Mouse (Mus musculus) layer of hippocampus, adult 2 months (tissue): ENCODE measurements around the gene Ccs. TPM values are rescaled to one million over a fixed set of nuclear protein-coding genes. Genes with fewer than 3 reads are reported as not detected.

Source experiments
- DNase-seq, 2 experiments: peaks; one replicate each; pipeline ENCODE4 v3.0.0; 2022; ENCODE audit warnings: low spot score in 2 of 2
- H3K27ac ChIP-seq: fragments of 200-600 bp; 2 replicates; pipeline ENCODE4 v1.8.1; 2022
- H3K4me3 ChIP-seq: fragments of 200-600 bp; 2 replicates; pipeline ENCODE4 v1.8.1; 2022; ENCODE audit warnings: mild to moderate bottlenecking
- CTCF ChIP-seq: fragments of 200-600 bp; conservative IDR thresholded peaks from 2 replicates; pipeline ENCODE4 v1.8.1; 2022; ENCODE audit warnings: antibody characterized with exemption, mild to moderate bottlenecking, moderate library complexity
- total RNA-seq, 2 experiments: library from RNA; stranded (reverse); gene quantifications; 2 replicates each; pipeline ENCODE4 v1.2.3; 2021

Ccs gene
- total RNA-seq, 2 experiments from 2014 or later: 33.9 to 38.8 TPM

DNA sequence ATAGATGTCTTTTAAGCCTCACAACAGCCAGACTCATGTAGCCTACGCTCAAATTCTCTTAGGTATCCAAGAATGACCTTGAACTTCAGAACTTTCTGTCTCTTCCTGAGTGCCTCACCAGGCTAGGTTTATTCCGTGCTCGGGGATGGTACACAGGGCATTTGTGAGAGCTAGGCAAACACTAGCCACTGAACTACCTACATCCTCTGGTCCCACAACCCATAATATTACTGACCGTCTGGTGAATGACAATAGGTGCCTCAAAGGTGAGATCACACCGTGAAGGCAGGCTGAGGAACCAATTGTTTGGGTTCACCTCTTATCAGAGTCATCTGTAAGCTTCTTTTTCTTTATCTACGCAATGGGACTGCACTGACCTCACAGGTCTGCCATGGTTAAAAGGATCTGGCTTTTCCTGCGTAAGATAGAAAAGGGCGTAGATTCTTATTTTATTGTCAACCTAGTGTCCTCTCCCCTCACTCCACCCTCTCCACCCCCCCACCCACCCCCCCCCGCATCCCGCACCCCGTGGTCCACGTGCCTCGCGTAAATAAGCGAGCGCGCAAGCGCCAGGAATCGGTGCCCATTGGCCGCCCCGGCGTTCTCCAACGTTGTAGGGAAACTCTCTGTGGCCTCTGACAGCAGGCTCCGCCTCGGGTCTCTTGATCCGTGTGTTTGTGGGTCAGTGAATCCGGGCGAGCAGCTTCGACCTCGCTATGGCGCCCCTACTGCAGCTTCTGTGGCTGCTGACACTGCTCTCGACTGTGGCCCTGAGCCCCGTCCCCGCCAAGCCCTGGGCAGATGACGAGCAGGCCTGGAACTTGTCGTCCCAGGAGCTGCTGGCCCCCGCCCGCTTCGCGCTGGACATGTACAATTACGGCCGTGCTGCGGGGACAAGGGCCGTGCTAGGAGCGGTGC is 15.7 kb upstream of the Ccs start, which contains the start of gene Ctsf:
TSS of gene Ctsf (plus strand) at position 579 of the 918 bp plus-strand sequence.
- H3K4me3 ChIP-seq: peak within 1 kb of the TSS; percentile 75
- TF ChIP-seq CTCF: no peak; the same call in 1 of the 2 replicates
- peak; percentile 91 for DNase-seq
- H3K27ac ChIP-seq: peak within 1 kb of the TSS; percentile 95

DNA sequence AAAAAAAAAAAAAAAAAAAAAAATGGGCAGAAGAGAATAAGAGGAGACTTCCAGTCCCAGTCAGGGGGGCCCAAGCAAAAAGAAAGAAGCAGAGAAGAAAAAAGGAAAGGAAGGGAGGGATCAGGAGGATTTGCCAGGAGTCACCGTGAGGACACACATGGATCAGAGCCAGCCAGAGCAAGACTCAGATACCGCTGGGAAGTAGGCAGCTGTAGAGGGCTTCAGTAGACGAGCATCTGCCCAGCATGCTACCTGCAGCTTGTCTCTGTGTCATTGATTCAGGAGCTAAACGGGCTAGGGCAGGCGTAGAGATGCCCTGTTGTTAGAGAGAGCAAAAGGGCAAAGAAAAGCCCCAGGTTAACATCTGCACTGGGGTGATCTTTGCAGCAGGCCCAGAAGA is 11.1 kb upstream of the Ccs start:
- Histone ChIP-seq H3K27ac (no peak overlapping the region), H3K4me3 (no peak overlapping the region)
- no peak for DNase-seq
- TF ChIP-seq CTCF: no peak

DNA sequence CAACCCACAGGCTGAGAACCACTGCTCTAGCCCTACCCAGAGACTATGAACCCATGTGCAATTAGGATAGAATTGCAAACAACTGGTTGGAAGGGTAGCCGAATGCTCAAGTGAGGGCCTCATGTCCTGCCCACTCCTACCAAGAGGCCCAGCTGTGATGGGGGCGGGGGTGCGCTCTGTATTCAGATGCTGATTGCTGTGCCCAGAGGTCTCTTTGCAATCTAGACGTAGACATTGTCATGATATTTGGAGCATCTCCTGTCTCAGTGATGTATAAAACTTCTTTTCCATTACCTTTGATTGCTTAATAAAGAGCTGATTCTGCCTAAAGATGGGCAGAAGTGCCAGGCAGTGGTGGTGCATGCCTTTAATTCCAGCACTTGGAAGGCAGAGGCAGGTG is 10.7 kb upstream of the Ccs start:
- DNase-seq: no peak
- Histone ChIP-seq H3K4me3 (no peak overlapping the region), H3K27ac (no peak overlapping the region)
- TF ChIP-seq CTCF: no peak

DNA sequence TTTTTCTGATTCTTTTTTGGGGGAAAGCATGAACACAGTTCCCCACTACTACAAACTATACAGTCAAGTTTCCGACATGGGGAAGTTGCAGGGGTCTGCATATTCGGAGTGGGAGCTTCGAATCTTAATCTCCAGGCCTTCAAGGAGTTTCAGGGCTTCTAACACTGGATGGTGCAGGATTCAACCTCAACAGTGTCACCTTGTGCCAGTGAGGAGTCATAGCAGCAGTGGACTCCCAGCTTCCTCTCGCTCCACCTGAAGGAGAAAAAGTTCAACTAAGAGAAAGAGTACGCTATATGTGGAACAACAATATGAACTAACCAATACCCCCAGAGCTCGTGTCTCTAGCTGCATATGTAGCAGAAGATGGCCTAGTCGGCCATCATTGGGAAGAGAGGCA is 8.4 kb upstream of the Ccs start:
- Histone ChIP-seq H3K4me3 (no peak overlapping the region), H3K27ac (no peak overlapping the region)
- DNase-seq: peak in 1 of 2 experiments; percentile 15
- TF ChIP-seq CTCF: peak; percentile 77

DNA sequence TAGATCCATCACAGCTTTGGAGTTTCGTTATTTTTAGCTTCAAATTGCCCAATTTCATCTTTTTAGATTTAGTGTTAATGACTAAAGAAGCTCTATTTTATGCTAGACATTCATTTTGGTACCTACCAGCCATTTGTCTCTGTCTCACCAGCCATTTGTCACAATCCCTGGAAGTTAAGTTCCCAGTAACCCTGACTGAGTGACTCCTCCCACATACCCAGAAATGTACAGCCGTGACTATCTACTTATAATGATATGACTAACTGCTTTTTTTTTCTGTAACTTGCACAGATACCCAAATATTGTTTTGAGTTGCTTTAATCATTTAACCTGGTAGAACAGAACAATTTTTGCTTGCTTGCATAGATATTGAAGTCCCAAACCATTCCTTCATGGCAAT is 6.7 kb upstream of the Ccs start:
- Histone ChIP-seq H3K27ac (no peak overlapping the region), H3K4me3 (no peak overlapping the region)
- no peak for DNase-seq
- no peak for TF ChIP-seq CTCF

DNA sequence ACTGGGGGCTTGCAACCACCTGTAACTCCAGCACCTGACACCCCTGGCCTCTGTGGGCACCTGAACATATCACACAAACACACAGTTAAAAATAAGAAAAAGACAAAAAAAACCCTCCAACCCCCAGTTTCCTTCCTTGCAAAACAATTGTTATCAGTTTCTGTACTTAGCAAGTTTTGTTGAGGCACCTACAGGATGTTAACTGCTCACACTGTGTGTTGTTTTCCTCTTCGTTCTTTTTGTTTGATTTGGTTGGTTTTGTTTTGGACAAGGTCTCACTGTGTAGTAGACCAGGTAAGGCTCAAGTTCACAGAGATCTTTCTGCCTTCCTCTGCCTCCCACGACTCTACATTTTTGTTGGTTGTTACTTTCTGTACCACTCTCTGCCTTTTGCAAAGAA is 3.5 kb upstream of the Ccs start:
- TF ChIP-seq CTCF: no peak
- Histone ChIP-seq H3K27ac (no peak overlapping the region), H3K4me3 (no peak overlapping the region)
- no peak for DNase-seq

DNA sequence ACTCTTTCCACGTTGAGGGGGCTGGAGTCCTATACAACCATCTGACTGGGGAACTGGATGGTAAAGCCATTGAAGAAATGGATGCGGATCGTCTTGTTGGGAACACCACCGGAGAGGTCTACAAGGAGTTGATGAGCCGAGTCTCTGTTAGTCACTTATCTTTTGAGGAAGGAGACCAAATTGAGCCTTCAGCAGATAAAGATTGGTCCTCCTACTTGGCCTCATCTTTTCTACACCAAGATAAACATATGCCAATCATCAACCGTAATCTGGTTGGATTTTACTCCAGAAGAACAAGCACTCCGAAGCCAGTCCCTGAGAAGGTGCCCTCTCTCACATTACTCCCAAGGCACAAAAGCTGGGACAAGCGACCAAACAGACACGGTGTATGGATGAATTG is 1.7 kb upstream of the Ccs start:
- no peak for DNase-seq
- Histone ChIP-seq H3K4me3 (no peak overlapping the region), H3K27ac (no peak overlapping the region)
- TF ChIP-seq CTCF: no peak

DNA sequence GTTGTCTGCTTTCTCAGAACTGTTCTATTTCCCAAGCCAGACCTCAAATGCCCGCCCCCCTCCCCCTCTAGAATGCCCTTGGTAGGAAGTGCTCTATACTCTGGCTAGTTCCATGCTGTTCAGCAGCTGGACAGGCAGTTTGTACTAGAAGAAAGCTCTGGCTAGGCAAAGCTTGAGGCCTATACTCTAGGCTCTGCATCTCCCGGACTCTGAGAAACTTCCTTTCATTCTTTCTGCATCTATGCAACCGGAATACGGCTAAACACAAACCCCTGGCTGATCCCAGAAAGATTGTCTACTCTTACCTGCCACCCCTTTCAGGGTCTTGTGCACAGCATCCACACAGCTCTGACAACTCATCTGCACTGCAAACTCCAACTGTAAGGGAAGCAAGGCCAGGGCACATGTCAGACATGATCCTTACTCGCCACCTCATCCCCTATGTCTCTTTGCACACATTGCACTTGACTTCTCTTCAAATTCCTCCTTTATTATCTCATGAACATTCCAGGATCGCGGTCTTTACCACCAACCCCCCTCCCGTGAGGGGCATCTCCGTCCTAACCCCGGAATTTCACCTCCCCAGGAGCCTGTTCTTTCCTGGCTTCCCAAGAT is 499 bp downstream of the Ccs start:
- TF ChIP-seq CTCF: no peak
- H3K4me3 ChIP-seq: peak overlapping the region; percentile 88
- peak overlapping the region; percentile 56 for H3K27ac ChIP-seq
- DNase-seq: no peak

DNA sequence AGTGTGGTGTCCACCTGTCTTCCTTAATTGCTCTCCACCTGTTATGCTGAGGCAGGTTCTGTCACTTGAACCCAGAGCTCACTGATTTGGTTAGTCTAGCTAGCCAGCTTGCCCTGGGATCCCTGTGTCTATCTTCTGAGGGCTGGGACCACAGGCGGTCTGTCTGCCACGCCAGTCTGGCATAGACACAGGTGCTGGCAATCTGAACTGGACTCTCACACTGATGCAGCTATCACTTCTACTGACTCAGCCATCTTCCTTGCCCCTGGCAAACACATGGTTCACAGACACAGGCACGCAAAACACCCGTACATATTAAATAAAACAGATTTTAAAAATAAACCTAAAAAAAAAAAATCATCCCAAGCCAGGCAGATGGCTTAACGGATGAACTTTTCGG is 2.1 kb downstream of the Ccs start:
- H3K4me3 ChIP-seq: no peak overlapping the region
- no peak for DNase-seq
- TF ChIP-seq CTCF: no peak
- no peak overlapping the region for H3K27ac ChIP-seq

DNA sequence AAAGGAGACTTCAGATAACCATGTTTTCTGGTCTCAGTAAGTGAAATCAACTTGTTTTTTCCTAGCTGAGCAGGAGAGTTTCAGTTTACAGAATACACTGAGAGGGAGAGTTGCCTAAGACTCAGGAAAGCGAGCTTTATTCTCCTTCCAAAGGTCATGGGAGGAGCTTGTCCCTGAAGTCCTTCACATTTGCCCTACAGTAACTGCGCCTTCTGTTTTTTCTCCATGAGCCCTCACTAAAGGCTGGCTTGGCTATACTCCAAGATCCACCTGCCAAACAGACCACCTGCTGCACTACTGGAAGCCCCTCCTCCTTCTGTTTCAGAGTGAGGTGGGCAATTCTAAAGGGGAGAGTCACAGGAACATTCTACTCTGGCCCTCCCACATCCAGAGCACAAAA is 3.0 kb downstream of the Ccs start:
- Histone ChIP-seq H3K4me3 (no peak overlapping the region), H3K27ac (no peak overlapping the region)
- no peak for DNase-seq
- no peak for TF ChIP-seq CTCF

DNA sequence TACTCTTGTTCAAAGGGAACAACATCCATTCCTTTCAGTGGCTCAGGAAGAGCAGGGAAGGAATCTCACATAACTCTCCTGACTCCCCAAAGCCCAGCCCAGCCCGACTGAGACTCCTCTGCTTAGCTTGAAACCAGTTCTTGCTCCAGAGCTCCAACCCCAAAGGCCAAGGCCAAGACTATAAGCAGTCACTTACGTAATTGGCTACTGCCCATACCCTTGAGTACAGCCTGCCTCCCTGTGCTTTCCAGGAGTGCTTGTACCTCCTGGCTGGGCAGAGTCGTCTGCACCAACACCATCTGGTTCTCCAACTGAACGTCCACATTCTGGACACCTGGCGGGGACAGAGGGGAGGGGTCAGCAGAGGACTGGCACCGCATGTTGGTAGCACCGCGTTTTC is 5.2 kb downstream of the Ccs start:
- Histone ChIP-seq H3K27ac (no peak overlapping the region), H3K4me3 (no peak overlapping the region)
- no peak for DNase-seq
- no peak for TF ChIP-seq CTCF

DNA sequence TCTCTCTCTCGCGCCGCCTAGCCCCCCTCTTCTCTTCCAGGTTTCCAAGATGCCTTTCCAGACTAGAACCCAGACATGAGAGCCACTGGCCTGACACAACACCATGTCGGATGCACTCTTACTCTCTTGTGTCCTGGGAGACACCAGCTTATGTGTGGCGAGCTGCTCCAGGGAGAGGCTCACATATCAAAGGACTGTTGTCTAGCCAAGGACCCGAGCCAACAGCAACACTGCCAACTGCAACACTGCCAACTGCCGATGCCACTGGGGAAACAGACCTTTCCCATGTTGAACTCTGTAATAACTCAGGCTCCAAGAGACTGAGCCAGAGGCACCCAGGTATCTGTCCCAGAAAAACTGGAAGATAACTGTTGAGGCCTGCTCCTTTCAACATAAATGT is 10.0 kb downstream of the Ccs start:
- peak; percentile 59 to 68 for DNase-seq
- TF ChIP-seq CTCF: no peak
- no peak overlapping the region for H3K4me3 ChIP-seq
- no peak overlapping the region for H3K27ac ChIP-seq

DNA sequence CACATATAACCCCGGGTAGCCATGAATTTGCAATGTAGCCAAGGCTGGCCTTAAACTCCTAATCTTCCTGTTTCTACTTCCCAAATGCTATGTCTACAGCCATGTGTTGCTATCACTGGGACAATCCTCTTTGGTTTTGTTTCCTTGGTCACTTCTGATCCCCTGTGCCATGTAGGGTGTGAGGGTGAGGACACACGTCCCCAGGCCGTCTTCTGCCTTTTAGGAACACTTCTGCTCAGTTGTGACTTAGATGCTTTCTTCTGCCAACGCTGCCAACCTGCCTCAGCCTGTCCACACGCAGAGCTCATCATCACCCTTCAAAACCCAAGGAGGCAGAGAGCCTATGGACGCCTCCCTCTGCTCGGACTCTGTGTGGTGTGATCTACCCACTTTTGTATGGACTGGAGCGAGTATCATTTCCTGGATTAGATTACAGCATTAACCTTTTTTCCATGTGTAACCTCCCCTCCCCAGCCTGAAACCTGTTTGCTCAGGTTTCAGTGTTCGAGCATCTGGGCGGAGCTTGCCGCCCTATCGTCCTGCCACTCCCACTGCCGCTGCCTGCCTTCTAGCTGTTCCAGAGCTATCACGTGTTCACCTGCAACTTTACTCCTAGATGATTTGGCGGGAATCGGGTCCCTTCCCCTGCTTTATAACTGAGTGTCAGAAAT is 10.6 kb downstream of the Ccs start:
- no peak overlapping the region for H3K4me3 ChIP-seq
- TF ChIP-seq CTCF: no peak
- no peak for DNase-seq
- no peak overlapping the region for H3K27ac ChIP-seq
